Mouse (Mus musculus) embryo, embryonic 11 days (tissue): ENCODE data around the gene Npnt.

Source experiments
- DNase-seq: peaks from one replicate; pipeline ENCODE4 v3.0.0-alpha.2; 2015

Npnt gene

DNA sequence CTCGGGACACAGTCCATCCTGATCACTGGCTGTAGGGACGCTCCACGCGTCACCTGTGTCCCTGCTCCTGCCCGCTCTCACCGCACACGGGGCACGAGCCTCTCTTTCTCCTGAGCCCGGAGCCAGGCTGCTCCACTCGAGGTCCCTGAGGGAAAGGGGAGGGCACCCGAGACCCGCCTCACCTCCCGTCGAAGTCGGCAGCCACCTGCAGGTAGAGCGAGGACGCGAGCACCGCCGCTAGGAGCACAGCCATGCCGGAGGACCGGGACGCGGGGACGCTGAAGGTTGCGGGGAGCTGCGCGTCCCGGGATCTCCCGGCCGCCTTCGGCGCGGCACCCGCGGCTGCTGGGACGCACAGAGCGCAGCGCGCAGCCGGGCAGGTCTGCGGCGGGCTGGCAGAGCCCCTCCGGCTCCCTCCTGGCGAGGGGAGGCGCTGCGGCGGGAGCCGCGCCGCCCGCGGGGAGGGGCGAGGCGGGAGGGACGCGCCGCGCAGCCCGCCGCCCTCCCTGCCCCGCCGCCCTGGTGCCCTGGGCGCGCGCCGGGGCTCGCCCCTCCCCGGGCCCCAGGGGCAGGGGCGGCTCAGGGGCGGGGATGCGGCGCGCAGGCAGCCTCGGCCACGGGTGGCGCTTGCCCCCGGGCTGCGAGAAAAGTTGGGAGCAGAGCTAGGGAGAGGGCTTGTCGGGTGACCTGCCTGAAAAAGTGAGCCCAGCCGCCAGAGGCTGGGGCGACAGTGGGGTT lies at the start of gene Npnt:
Gene Npnt, minus strand, starts transcription at position 501 of the 738 bp plus-strand sequence.
- DNase-seq: peak; percentile 80

DNA sequence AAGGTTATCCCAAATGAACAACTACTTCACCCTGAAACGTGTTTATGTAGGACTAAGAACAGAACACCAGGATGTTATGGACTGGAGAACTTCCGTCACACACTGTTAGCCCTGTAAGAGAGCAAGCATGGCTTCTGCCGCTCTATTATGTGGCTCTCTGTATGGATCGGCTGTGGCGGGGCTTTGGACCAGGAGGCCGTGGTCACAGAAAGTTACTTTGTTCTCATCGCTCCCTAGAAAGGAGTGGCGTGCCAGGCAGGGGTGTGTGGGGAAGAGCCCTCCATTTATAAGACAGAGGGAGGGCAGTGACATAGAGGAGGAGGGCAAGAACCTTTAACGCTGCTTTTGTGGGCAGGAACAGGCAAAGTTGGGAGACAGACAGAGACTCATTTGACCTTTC lies 46.2 kb upstream of the Npnt start:
- no peak for DNase-seq

DNA sequence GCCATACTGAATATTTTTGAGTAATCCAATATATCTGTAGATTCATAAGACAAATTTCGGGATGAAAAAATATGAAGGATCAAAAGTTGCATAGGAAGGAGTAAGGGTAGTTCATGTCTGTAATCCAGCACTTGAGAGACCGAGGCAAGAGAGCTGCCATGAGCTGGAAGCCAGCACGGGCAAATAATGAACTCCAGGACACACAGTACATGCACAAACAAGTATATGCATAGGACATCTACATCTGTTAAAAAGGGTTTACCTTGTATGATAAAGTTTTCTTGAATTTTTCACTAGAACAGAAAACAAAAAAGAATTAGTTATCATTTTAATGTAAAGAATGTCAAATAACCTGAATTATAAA lies 45.8 kb upstream of the Npnt start:
- no peak for DNase-seq

DNA sequence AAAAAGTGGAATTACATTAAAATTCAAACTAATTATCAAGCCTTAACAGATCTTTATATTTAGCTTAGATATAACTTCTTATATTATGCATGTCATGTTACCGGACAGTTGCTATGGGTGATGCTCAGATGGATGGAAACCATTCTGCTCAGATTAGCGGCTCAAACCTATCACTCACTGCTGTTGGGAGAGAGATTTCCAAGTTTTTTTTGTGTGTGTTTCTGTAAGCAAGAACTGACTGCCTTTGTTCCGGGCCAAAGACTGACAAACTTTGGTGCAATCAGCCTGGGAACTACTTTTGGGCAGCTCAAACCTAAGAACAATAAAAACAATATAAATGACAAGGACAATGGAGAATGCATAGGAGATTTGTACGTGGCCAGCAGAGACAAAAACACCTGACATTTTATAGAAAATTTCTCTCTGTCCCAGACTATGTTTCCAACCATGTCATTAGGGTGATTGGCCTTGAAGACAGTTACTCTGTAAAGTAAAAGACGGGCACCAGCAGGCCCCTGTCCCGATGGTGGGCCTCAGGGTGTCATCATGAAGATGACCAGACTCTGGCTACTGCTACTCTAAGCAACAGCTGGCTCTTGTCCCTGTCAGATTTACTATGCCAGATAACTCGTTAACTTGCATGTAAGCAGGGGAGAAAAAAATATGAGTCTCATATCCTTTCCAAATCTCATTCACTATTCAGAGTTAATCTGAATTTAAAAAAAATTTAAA lies 45.2 kb upstream of the Npnt start:
- DNase-seq: no peak

DNA sequence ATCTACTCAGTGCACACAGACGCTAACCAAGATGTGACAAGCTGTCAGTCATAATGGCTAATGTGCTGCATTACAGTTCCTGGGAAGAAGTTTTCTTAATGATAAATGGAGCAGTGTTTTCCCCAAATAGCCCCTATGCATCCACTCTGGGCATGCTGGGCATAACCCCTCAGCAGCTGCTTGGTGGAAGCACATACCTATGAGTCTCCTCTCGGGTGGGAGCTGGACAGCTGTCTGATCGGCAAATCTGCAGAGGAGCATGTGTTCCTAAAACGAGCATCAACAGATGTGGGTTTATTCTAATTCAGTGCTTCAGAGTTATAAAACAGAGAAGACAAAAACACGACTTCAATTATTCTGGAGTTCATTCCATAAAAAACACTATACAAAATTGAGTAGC lies 36.1 kb upstream of the Npnt start:
- DNase-seq: no peak

DNA sequence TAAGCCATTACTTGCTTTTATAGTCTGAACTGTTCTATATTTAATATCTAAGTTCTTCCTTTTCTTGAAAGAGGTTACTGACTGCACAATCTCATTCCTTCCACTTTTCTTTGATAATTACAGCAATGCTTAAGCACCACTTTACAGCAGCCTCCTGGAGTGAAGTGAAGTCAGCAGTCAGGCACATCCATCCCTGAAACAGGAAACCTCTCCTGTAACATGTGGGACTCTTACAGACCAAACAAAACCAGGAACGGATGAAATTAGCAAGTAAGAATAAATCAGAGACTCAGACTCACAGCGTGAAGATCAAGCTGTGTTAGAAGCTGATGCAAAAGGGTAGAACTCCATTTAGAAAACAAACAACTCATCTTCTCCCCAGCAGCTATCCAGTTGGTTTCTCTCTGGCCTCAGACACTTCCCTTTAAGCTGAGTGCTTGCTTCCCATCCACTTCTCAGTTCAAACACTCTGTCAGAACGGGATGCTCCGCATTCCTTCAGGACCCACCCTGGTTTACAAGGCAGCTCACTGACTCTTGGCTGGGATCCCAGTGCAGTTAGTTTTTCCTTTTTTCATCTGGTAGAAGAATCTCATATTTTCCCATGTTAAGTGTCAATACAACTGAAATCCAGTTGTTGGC lies 33.9 kb upstream of the Npnt start:
- peak; percentile 16 for DNase-seq

DNA sequence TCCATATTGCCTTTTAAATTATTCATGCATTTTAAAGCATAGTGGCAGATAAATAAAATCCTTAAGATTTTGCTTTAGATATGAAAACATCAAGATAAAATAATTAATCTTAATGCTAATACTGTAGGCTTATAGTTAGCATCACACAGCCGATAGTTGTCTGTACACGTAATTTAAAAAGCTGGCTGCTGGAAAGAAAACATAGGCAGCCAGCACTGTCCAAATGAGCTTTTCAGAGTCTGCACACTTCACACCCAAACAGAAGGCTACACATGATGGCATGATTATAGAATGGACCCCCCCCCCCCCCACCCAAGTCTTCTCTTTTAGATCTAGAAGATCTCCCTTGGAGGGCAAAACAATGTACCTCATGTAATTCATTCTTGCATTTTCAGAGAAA lies 31.9 kb upstream of the Npnt start:
- no peak for DNase-seq

DNA sequence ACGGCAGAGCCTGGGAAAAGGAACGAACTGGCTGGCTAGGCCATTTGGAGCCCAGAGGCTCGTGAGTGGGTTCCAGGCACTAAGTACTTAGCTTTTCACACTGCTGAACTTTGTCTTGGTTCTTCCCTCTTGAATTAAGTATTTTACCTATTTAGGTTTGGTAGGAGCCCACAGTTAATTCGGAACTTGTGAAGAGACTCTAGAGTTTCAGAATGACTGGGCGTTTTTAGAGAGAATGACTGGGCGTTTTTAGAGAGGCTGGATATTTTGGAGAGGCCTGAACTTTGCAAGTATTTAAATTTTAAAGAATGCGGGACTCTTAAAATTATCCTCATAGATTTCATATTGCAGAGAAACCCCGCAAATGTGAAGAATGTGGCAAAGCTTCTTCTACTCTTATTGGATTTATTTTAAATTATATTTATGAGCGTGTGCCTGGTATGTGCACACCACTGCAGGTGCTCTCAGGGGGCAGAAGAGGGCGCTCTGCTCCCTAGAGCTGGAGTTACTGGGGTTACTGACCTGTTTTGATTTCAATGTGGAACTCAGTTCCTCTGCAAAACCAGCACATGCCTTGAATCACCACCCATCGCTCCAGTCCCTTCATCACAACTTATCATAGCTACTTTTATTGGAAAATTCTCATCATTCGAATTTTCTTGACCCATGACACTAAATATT lies 29.8 kb upstream of the Npnt start:
- DNase-seq: no peak

DNA sequence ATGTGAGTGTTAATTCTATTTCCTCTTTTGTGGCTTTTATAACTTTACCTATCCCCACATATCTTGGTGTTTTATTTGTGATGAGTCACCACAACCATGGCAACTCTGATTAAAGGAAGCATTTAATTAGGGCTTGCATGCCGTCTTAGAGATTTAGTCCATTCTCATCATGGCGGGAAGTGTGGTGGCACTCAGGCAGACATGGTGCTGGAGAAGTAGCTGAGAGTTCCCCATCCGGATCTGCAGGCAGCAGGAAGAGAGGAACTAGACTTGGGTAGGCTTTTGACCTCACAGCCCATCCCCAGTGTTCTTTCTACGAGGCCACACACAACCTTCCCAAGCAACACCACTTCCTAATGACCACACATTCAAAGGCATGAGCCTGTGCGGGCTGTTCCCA lies 16.2 kb upstream of the Npnt start:
- DNase-seq: no peak

DNA sequence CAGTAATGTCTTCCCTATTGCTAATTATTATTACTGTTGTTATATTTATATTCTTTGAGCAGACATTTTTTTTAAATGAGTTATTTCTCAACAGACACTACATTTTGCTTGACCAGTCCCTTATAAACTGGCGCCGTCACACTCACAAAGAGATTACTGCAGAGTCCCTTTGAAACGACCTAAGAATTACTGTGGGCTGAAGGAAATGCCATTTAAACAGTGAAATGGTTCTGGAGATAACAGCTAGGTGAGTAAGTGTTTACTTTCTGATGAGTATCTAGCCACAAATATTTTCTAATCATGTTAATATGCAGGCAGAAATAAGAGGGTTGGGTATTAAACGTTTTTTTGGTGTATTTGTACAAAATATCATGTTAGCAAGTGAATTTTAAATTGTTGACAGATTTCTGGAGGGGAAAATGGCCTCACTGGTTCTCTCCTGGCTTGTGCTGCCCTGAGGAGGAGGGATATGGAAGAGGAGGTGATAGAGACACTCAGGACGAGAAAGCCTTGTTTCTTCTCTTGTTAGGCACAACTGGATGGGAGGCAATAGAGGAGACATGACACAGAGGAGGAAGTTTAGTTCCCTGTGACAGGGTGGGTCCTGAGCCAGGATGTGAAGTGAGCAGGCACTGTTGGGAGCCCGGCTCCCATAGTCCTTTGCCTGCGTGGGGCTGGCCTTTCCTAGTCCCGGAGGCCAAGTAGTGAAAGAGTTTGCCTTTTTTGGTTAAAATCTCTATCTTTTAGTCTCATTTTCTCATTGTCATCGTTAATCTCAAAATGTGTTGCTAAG lies 14.8 kb upstream of the Npnt start:
- DNase-seq: no peak

DNA sequence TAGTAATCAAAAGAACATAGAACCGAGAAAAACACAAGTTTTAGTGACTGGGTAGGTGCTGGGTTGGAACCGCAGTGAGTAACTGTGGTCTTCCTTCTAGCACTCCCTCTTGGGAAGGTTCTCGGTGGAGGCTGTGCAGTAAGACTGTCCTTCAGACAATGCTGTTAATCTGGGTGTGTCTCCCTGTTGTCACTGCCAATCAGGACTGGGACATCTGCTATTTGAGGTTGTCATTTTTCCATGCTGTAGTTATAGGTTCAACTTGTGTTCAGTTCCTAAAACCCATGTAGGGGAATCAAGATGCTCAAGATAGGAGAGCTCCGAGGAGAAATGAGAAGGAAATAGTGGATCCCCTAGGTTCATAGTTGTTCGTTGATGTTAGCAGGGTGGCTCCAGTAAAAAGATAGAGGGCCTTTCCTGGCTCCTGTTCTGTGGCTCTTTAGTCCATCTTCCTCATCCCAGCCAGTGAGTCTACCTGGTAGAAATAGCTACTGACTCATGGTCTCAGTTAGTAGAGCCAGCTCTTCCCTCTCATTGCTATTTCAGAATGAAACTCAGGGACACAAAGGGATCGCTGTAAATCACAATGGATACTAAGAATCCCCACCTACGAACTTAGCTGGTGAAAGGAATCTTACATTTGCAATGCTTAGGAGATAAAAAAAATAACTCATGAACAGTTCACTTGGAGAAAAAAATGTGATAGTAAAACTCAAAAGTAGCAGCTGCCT lies 12.7 kb upstream of the Npnt start:
- DNase-seq: no peak

DNA sequence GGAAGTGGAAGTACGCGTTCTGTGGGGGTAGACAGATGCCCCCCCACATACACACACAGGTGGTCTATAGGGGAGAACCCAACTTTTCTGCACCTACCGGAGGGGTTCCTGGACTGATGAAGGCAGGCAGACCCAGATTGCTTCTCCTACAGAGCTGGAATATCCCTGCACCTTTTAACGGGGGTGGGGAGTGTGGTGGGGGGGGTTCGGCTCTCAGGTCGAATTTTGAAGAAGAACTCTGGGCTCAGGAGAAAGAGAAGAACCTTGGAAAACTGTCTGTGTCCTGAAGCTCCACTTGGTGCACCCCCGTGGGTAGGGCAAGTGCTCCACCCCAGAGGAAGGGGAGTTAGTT lies 414 bp upstream of the Npnt start:
- DNase-seq: no peak

DNA sequence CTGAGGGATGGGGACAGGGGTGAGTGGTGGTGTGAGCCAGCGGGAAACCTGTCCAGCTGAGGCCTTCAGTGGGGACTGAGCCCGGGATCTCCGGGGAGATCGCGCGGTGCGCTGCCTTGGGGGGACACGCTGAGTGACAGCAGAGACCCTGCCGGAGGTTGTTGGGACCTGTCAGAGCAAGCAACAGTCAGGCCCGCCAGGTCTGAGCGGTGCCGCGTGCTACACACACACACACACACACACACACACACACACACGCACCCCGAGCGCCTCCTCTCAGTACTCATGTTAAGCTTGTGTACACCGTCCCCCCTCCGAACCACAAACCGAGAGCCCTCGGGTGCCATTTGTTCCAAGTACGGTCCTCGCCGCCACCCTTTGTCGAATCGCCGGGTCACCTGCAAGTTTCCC lies 706 bp downstream of the Npnt start:
- DNase-seq: peak; percentile 42

DNA sequence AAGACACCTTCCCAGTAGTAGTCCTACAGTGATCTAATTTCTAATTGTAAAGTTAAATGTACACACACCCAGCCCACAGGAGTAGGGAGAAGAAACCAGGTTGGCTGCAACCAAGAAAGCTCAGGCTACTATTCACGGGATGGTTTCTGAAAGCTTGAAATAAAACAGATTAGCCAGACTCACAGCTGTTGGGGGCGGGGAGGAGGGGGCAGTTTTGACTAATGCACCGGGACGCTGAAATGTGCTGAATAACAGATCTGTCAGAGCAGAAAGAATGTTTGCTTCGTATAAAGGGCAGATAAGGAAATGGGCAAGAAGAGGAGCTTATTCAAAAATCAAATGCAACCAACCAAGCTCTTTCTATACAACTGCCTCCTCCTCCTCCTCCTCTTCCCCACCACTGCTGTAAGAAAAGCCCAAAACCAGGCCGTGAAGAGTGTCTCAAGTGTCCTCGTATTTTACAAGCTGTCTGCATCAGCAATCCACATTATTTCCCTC lies 1.7 kb downstream of the Npnt start:
- peak; percentile 34 for DNase-seq

DNA sequence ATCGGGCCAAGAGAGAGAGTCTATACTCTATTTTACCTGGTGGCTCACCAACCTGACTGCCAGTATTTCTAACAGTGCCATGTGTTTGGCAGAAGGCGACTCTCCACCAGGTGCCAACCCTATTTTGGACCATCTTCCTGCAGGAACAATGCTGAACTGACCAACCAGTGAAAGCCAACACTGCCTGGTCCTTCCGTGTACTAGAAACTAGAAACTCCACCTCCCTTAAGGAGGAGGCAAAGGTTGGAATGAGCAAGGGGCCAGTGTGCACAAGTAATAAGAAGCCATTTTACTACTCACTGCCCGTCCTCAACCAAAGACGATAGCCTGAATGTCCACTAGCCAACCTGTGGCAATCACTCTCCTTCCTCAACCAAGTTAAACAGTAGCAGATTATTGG lies 4.0 kb downstream of the Npnt start:
- DNase-seq: no peak

DNA sequence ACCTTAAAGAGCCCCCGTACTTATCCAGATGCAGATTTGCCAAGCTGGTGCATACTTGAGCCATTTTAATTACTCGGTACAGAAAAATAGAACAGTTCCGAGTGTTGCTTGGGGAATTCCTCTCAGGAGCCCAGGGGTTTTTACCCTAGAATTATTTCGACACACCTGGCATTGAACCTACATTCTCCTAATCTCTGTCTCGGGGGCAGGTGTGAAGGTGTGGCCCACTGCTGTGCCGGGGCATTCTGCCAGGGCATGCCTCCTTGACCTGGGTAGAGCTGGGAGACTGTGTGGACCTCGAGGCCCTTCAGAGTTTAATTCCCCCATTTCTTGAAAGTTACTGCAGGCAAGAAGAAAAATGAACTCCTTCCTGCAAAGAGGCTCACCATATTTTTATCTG lies 4.4 kb downstream of the Npnt start:
- DNase-seq: no peak

DNA sequence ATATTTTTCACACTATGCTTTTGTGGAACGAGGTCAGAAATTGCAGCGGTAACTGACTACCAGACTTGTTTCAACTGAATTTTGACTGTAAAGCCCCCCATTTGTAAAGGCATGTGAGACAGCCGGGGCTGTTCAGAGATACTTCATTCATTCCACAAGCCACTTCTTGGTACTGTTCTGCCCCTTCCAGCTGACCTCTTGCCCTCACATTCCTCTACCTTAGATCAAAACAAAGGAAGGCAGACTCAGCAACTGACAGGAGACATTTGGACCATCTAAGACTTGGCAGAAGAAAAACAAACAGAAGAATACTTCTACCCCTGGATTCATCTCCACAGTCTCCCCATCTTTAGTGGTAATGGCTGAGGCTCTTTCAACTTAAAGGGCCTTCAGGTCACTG lies 5.5 kb downstream of the Npnt start:
- DNase-seq: peak; percentile 20

DNA sequence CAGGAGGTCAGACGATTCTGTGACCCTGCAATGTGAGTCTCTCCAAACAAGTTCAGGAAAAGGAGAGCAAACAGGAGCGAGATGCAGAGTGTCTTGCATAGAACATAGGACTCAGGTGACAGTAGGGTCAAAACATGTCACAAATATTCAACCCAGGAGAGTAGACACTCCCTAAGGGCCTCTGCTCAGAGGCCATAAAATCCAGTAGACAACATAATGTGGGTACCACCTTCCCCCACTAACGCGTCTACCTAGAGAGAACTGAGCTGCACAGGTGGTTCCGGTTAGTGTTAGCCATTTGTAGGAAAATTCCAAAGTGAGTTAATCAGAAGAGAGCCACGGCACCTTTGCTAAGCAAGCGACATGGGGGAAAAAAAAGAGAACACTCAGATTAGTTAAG lies 5.9 kb downstream of the Npnt start:
- DNase-seq: peak; percentile 51

DNA sequence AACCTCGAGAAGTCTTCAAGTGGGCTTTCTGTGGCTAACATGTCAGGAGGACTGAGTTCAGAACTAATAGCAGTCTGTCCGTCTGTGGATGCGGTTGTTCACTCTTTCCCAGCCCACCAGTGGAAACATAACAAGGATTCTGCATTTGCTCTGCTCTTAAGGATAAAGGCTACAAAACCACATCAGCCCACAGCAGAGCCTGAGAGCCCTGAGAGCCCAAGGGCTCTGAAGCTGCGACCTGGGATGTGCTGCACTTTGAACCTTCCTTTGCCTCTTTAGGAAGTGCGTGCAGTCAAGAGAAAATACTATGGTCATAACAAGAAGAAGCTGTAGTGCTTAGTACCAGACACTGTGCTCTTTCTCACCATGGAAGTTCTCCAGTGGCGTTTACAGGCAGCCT lies 7.3 kb downstream of the Npnt start:
- no peak for DNase-seq

DNA sequence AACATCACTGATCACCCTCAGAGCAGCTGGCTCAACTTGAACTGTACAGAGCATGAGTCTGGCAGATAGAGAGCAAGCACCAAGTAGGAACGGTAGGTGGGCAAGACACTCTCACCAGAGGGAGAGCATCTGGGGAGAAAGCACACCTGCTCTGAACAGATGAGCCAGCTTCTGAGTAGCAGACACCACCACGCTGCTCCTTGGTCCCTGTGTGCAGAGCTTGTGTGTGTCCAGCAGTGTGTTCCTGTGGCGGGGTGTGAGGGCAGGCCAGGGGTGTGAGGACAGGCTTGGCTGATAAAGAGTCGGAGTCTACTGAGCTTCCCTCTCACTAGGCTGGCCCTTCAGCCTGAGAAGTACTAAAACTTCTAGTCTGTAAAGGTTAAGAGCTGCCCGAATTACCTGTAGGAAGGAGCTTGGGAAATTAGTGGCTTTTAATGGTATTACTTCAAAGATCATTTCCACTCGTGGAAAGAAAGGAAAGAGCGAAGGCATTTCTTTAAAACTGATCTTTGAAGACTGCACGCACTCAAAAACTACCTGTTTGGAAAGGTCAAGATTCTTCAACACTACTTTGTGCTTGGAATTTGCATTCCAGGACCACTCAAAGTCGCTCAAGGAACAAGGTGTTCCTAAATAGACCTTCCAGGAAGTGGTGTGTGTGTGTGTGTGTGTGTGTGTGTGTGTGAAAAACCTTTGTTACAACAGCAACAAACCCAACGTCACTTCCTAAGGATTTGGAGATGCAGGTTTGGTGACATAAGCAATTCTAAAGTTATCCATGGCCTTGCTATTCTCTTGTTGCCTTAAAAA lies 9.7 kb downstream of the Npnt start:
- DNase-seq: no peak

DNA sequence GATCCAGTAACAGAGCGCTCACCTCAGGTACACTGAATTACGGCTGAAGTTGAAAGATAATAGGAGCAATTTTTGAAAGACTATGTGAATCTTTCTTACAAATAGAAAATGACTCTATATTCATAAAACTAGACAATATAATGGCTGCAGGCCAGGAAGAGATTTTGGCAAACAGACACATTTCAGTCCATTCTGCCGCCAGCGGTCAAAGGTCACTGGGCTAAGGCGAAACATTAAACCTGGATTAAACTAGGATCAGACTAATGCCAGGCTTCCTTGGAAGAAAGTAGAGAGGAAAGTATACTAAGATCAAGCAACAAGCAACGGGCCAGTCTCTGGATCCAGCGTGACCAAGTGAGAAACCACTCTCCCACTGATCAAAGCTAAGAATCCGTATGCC lies 11.1 kb downstream of the Npnt start:
- DNase-seq: no peak
